Mouse (Mus musculus): Measurements from ENCODE around the gene Stk33. TPM values are rescaled to one million over a fixed set of nuclear protein-coding genes. Genes with fewer than 3 reads are reported as not detected.
"Not testable (repeated sequence)": the region's sequence is repeated elsewhere in the genome, so short reads cannot be mapped to it uniquely, and the experiment has no call there.

Stk33 gene
- total RNA-seq (2021), result under 1 TPM; 0.33 TPM
- long read RNA-seq, experiment 1, result 0 reads
- long read RNA-seq, experiment 2, result 0 reads

- peak; percentile 45 to 49 for DNase-seq
These were observed at the start of gene Stk33 for GRCm38 (mm10) chr7:109438781-109439591. Stk33 (minus strand) TSS chr7:109439081.

GRCm38 (mm10) chr7:109484221-109484620, 45.3 kb upstream of the Stk33 start:
- DNase-seq, result no peak

GRCm38 (mm10) chr7:109480765-109481197, 41.9 kb upstream of the Stk33 start:
- peak; percentile 41 to 52 for DNase-seq

GRCm38 (mm10) chr7:109477926-109478325, 39.0 kb upstream of the Stk33 start:
- DNase-seq, result peak; percentile 9 to 19

GRCm38 (mm10) chr7:109470700-109471099, 31.8 kb upstream of the Stk33 start:
- no peak for DNase-seq

GRCm38 (mm10) chr7:109468262-109468701, 29.4 kb upstream of the Stk33 start:
- DNase-seq, result no peak

GRCm38 (mm10) chr7:109467591-109467990, 28.7 kb upstream of the Stk33 start:
- DNase-seq, result no peak

GRCm38 (mm10) chr7:109460698-109461097, 21.8 kb upstream of the Stk33 start:
- DNase-seq, result no peak

GRCm38 (mm10) chr7:109456563-109456962, 17.7 kb upstream of the Stk33 start:
- DNase-seq, result no peak

GRCm38 (mm10) chr7:109455748-109456147, 16.9 kb upstream of the Stk33 start:
- no peak for DNase-seq

GRCm38 (mm10) chr7:109454856-109455255, 16.0 kb upstream of the Stk33 start:
- no peak for DNase-seq

- no peak for DNase-seq
These were observed 9.2 kb upstream of the Stk33 start for GRCm38 (mm10) chr7:109448060-109448459.

- peak; percentile 43 to 46 for DNase-seq
These were observed 6.1 kb upstream of the Stk33 start for GRCm38 (mm10) chr7:109445012-109445411.

GRCm38 (mm10) chr7:109442739-109443138, 3.9 kb upstream of the Stk33 start:
- no peak for DNase-seq

- no peak for DNase-seq
These were observed 1.9 kb upstream of the Stk33 start for GRCm38 (mm10) chr7:109440697-109441269.

GRCm38 (mm10) chr7:109424422-109425159, 14.3 kb downstream of the Stk33 start:
- no peak for DNase-seq

GRCm38 (mm10) chr7:109422803-109423202, 16.1 kb downstream of the Stk33 start:
- DNase-seq, result no peak

- no peak for DNase-seq
These were observed 33.4 kb downstream of the Stk33 start for GRCm38 (mm10) chr7:109405491-109405890.

GRCm38 (mm10) chr7:109399299-109399698, 39.6 kb downstream of the Stk33 start:
- no peak for DNase-seq

GRCm38 (mm10) chr7:109381131-109381530, 57.8 kb downstream of the Stk33 start:
- DNase-seq, result no peak

GRCm38 (mm10) chr7:109373556-109373955, 65.3 kb downstream of the Stk33 start:
- not testable (repeated sequence) for DNase-seq

- no peak for DNase-seq
These were observed 80.3 kb downstream of the Stk33 start for GRCm38 (mm10) chr7:109358435-109359187.
